Mouse (Mus musculus) kidney, adult 10 weeks (tissue): Measurements from ENCODE around the gene Pip5k1b. TPM values are rescaled to one million over a fixed set of nuclear protein-coding genes. Genes with fewer than 3 reads are reported as not detected.

ENCODE experiments used
- polyA plus RNA-seq: library from polyadenylated mRNA; stranded (reverse); fragments of 350-450 nt; fragmentation: Illumina TruSeq; extraction: RNeasy Lipid Tissue Mini Kit (QIAGEN cat#74804); gene quantifications from one replicate; pipeline ENCODE4 v1.2.3, GENCODE M21; 2014; ENCODE audit warnings: low read depth, low replicate concordance

Gene Pip5k1b
- polyA plus RNA-seq: 5.2 TPM

GRCm38 (mm10) chr19:24555466-24555903, at the start of gene Pip5k1b:
Pip5k1b (minus strand) TSS chr19:24555872.

GRCm38 (mm10) chr19:24476929-24477882, 78.5 kb downstream of the Pip5k1b start, which contains the start of gene Fam122a:
Fam122a (minus strand) TSS chr19:24477356.

GRCm38 (mm10) chr19:24280601-24281228, 275.0 kb downstream of the Pip5k1b start, which contains the start of gene Fxn:
Fxn (minus strand) TSS chr19:24280605.

Other genes with a start within 250 kb of the Pip5k1b start
- gene Fam122a, start 78.5 kb downstream of the Pip5k1b start, polyA plus RNA-seq: 2.7 TPM
- 8.1 TPM for gene Tmem252, start 118.1 kb upstream of the Pip5k1b start, polyA plus RNA-seq